Mouse (Mus musculus) right cerebral cortex, postnatal 25 days (tissue): ENCODE data around the gene Klf3.
"Not testable (repeated sequence)": the region's sequence is repeated elsewhere in the genome, so short reads cannot be mapped to it uniquely, and the experiment has no call there.

Experiments
- DNase-seq: peaks from one replicate; pipeline ENCODE4 v3.0.0; 2022

The Klf3 gene

DNA sequence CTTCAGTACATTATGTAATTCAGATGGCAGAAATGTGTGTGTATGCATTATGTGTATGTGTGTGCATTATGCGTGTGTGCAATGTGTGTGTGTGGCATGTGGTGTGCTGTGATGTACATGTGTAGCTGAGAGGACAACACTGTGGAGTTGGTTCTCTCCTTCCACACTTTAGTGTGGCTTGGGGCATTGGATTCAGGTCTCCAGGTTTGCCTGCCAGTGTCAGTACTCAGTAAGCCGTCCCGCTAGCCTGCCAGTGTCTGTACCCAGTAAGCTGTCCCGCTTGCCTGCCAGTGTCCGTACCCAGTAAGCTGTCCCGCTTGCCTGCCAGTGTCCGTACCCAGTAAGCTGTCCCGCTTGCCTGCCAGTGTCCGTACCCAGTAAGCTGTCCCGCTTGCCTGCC, 78.4 kb downstream of the Klf3 start:
- not testable (repeated sequence) for DNase-seq

DNA sequence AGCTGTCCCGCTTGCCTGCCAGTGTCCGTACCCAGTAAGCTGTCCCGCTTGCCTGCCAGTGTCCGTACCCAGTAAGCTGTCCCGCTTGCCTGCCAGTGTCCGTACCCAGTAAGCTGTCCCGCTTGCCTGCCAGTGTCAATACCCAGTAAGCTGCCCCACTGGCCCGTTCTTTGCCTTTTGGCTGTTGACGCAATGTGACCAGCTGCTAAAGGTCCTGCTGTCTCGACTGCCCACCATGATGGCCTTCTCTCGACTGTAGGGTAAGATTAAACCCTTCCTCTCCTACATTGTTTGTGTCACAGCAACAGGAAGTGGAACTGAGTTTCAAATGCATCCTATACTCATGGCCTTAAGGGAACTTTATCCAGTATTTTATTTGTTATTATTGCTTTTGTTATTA, 78.8 kb downstream of the Klf3 start:
- DNase-seq = not testable (repeated sequence)
